Comparison of ENCODE assay signal across 29 mouse cellular contexts in the genomic region with DNA sequence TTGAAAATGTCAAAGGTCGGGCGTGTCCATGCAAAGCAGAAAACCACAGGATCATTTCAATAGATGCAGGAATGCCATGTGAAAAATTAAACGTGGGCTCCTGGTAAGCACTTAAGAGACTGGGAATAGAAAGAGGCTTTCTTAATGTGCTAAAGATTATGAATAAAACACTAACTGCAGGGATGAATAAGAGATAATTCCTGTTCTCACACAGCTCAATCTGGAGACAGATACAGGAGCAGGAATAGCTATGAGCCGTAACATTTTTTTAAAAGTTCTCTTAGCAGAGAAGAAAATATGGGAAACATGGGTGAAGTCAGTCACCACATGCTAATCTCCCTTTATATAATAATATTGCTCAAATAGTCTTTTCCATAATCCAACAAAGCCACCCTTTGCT.
"Had no signal": no experiment of that assay in that cellular context is flagged by ENCODE, and none has a peak within 500 bp of the region (broad histone marks: within the 10 kb centered on the region; RNA-seq: fewer than 3 reads in every experiment).

No protein-coding gene starts in this region.

- DNase-seq: left cerebral cortex, postnatal 4 days; liver; liver, embryonic 13.5 days; liver, postnatal 0 days; lung, adult 18-20 months; lung, adult 2 months; lung, embryonic 14.5 days; lung, postnatal 10 days; lung, postnatal 14 days; lung, postnatal 36 days; lung, postnatal 4 days; midbrain, embryonic 14.5 days had no signal

- ATAC-seq: liver, embryonic 12.5 days; liver, postnatal 0 days; lung, postnatal 0 days; midbrain, embryonic 13.5 days; midbrain, embryonic 15.5 days; midbrain, embryonic 16.5 days had no signal

- H3K4me3 ChIP-seq: limb, embryonic 10.5 days; limb, embryonic 12.5 days; limb, embryonic 13.5 days; limb, embryonic 15.5 days; liver, embryonic 12.5 days; liver, embryonic 13.5 days; liver, embryonic 15.5 days; lung, embryonic 15.5 days; megakaryocyte, embryonic 14.5 days; midbrain, embryonic 10.5 days; midbrain, embryonic 12.5 days; midbrain, embryonic 13.5 days; midbrain, embryonic 15.5 days; myocyte had no signal

- H3K27ac ChIP-seq: limb, embryonic 10.5 days; limb, embryonic 12.5 days; limb, embryonic 13.5 days; limb, embryonic 15.5 days; liver, embryonic 12.5 days; liver, embryonic 13.5 days; liver, embryonic 14.5 days; liver, embryonic 15.5 days; lung, embryonic 15.5 days; macrophage; midbrain, embryonic 10.5 days; midbrain, embryonic 12.5 days; midbrain, embryonic 13.5 days; midbrain, embryonic 15.5 days had no signal
